Mouse (Mus musculus) adrenal gland, adult (tissue): Measurements from ENCODE around the gene Snx12.

Experiments
- DNase-seq, 2 experiments: peaks; one replicate each; pipeline ENCODE4 v3.0.0; 2022 to 2023; ENCODE audit warnings: low spot score in 1 of 2; ENCODE audit not compliant: inconsistent age in 2 of 2

Gene Snx12

GRCm38 (mm10) chrX:101221834-101222795 is at the start of gene Snx12:
TSS of gene Snx12 (minus strand) at chrX:101222563.
- peak; percentile 90 to 95 for DNase-seq

DNA sequence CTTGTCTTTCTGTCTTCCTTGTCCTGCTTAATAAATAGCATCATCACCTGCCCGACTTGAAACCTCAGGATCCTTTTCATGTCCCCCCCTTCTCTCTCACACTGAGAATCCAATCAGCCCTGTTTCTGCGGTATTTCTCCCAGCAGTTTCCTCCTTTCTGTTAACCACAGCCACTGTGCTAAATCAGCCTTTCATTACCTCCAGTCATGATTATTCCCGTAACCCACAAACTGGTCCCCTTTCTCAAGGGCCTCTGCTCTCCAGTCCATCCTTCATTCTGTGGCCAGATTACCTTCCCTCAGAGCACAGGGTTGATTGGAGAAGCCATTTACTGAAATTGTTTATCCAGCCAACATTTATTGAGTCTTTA is 46.4 kb upstream of the Snx12 start, which contains the start of gene Gm20489:
Gm20489 (minus strand) TSS at position 269 of the 370 bp plus-strand sequence.
- no peak for DNase-seq

- no peak for DNase-seq
Measured at GRCm38 (mm10) chrX:101268025-101268754, 45.8 kb upstream of the Snx12 start, which contains the start of gene Il2rg. TSS of gene Il2rg (minus strand) at chrX:101268255.

DNA sequence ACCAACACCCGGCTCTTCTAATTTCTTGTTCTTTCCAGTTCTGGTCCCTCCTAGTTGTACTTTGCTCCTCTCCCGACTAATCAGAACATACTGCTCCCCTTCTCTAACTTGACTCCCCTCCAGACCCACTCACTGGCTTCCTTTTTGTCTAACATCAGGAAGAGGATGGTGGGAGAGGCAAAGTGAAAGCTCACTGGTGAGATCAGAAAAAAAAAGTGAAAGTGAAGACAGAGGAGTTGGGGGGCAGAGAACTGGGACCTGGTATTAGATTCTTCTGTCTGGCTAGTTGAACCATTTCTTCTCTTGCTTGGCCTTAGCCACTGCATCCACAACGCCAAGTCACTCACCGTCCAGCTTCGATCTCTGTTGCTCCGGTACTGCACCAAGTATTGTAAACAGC is 44.3 kb upstream of the Snx12 start:
- no peak for DNase-seq

DNA sequence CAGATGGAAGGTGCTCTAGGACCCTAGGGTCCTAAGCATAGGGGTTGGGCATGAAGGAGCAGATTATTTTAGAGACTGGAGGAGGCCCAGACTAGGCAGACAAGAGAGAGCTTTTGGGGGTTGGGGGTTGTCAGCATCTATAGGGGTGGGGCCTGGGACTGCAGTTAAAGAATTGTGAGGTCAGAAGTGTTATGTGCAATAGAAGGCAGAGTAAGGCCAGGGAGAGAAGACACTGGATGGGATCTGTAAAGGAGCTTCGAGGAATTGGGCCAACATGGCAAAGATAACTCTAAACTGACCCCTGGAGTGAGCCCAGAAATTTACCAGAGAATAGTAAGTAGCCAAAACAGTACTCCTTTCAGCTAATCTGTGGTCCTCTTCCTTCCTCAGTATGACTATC is 41.5 kb upstream of the Snx12 start, which contains the start of gene Gm614:
Gm614 (minus strand) TSS at position 101 of the 400 bp plus-strand sequence.
- no peak for DNase-seq

DNA sequence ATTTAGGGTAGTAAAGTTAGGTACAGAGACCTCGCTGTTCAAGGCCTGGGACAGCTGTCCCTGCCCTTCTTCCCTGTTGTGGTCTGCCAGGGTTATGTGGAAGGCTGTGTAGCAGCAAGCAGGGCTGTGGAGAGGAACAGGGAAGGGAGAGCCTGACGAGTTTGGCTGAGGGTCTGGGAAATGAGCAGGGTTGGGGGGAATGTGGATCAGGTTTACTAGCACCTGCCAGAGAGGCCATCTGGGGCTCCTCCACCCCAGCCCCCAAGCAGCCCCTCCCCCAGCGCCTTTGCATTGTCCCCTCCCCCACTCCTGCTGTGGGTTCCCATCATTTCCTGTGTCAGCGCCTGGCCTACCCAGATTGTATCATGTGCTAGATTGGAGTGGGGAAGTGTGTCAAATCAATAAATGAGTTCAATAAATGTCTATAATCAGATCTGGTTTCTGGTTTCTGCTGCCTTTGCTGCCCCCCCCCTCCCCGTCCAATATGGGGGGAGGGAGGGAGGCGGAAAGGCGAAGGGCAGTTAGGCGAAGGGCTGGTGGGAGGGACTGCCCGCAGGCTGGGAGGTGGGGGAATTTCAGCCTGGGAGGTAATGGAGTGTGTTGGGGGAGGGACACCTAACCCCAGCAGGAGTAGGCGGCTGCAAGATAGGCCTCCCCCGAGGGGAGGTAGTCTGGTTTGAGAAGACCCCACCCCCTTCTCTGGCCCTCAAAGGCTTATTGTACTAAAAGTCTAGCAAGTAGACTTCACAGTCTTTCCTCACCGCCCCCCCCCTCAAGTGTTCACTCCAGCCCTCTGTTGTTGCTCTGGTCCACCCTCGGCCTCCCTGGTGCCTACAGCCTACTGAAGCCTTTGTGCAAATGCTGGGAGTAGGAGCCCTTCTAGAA is 38.3 kb upstream of the Snx12 start:
- no peak for DNase-seq

- no peak for DNase-seq
Measured at GRCm38 (mm10) chrX:101256603-101257002, 34.2 kb upstream of the Snx12 start.

DNA sequence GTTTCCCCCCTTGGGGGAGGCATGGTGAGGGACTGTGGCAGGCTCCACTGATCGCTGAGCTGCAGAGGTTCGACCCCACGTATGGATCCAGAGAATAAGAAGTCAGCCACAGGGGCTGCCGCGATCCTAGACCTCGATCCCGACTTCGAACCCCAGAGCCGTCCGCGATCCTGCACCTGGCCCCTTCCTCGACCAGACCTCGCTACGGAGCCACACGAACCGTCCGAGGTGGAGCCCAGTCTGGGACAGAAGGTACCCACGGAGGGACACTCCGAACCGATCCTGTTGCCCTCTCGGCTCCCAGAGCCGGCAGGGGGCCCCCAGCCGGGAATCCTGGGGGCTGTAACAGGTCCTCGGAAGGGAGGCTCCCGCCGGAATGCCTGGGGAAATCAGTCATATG is 32.4 kb upstream of the Snx12 start:
- peak; percentile 19 to 58 for DNase-seq

DNA sequence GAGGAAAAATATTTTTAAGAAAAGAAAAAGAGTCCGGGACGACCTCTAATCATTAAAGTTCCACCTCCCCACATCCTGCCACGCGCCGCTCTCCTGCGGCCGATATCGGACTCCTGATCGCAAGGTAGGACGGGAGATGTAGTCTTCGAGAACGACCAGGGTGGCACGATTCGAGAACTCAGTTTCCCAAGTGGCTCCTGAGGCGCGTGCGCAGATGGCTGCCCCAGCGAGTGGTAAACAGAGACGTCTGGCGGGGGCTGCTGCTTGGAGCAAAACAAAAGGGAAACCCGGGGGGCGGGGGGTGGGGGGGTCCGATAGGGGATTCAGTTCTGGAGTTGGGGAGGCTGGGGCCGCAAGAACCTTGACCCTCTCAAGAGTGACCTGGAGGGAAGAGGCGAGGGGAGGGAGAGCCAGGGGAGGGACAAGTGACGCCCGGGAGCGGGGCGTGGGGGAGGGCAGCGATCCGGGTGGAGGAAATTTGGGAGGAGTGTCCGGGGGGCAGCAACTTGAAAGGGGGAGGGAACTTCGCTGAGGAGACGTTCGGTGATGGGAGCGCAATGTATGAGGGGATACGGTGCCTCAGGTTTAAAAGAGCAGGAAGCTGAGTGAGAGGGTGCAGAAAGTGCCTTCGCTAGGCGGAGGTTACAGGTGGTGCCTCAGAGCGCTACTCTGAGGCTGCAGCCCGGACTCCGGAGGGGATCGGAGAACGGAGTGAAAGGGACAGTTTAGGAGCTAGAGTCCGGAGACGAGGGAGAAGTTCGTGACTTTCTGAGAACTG is 31.8 kb upstream of the Snx12 start, which contains the start of gene Foxo4:
Foxo4 (plus strand) TSS at position 577 of the 778 bp plus-strand sequence.
- DNase-seq, result peak; percentile 88 to 94

DNA sequence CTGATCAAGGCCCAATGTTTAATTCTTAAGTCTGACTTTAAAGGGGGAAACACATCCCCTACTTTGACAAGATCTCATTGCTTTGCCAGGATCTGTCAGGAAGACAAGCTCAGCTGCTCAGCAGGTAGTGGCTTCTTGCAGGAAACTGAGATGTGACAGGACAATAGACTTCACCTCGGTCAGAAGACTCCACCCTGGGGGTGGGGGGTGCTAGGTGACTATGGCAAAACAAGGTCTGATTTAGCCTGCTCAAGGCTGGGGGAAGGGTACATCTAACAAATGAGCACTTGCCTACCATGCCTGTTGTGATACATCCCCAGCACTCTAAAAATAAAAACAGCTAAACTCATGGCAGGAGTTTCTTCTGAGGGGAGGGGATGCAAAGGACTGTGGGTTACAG is 22.6 kb upstream of the Snx12 start:
- DNase-seq, result no peak

DNA sequence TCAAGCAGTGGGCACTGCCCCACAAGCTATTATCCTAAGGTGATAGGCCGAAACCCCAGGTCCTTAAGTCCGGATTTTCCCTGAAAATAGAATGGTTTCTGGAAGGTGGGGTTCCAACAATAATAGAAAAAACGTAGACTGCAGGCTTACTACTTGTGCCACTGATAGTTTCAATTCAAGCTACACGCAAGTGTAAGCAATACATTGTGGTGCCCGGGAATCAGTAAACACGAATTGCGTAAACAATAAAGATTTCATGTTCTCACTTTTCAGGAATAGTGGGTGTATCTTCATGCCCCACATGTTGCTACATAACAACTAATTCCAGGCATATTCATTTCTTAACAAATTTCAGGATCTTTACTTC is 416 bp upstream of the Snx12 start:
- no peak for DNase-seq

DNA sequence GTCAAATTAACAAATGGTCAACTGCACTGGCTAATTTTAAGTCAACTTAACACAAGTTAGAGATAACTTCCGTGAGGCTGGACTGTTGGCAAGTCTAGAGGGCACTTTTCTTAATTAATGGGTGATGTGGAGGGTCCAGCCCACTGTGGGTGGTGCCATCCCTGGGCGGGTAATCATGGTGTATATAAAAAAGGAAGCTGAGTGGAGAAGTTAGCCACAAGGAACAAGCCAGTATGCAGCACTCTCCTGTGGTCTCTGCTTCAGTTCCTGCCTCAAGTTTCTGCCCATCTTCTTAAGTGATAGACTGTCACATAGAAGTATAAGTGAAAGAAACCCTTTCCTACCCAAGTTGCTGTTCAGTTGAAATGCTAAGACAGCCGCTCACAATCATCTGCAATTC is 33.1 kb downstream of the Snx12 start:
- no peak for DNase-seq

GRCm38 (mm10) chrX:101187647-101188046 is 34.7 kb downstream of the Snx12 start:
- no peak for DNase-seq

- no peak for DNase-seq
Measured at GRCm38 (mm10) chrX:101173388-101173787, 49.0 kb downstream of the Snx12 start.

DNA sequence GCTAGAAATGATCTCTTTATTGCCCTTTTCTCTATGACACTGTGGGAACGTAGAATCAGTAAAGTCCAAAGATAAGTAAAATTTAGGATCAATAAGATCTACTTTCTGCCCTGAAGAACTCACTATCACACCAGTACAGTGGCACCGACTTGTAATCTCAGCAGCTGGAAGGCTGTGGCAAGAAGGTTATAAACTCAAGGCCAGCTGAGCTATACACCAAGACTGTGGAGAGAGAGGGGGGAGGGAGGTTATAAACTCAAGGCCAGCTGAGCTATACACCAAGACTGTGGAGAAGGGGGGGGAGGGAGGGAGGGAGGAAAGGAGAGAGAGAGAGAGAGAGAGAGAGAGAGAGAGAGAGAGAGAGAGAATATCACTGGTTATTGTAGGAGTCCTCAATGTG is 53.9 kb downstream of the Snx12 start:
- peak; percentile 12 to 36 for DNase-seq

GRCm38 (mm10) chrX:101163739-101164138 is 58.6 kb downstream of the Snx12 start:
- DNase-seq, result no peak

GRCm38 (mm10) chrX:101163278-101163677 is 59.1 kb downstream of the Snx12 start:
- no peak for DNase-seq

GRCm38 (mm10) chrX:101162532-101162931 is 59.8 kb downstream of the Snx12 start:
- DNase-seq, result no peak

- DNase-seq, result peak in 1 of 2 experiments; percentile 26
Measured at GRCm38 (mm10) chrX:101157488-101157887, 64.9 kb downstream of the Snx12 start.

- DNase-seq, result no peak
Measured at GRCm38 (mm10) chrX:101156369-101156768, 66.0 kb downstream of the Snx12 start.
